24 mouse cellular contexts compared by ENCODE assay signal in genomic region chr13:50966826-50967225, GRCm38 (mm10).
DNase-seq lines count a peak whose midpoint lies in the region.
"Had no signal": no experiment of that assay in that cellular context is flagged by ENCODE, and none has a peak within 500 bp of the region (broad histone marks: within the 10 kb centered on the region; RNA-seq: fewer than 3 reads in every experiment).

No protein-coding gene starts in this region.

- WGBS in embryonic facial prominence, embryonic 10.5 days: 89% methylated on average over 2 of the region's 2 CpGs

- peak; percentile 43 for DNase-seq in heart, adult 11 months
- DNase-seq in heart, postnatal 4 days: no peak
- peak; percentile 87 for DNase-seq in R1 (ENCODE audit: low read depth, low spot score)
- DNase-seq in embryonic facial prominence, embryonic 10.5 days (ENCODE audit: low spot score): no peak
- no peak for DNase-seq in cerebellum, adult 11-12 months
- no peak for DNase-seq in lung, adult 18-20 months
- DNase-seq: adrenal gland, adult 8-10 months; adrenal gland, postnatal 14 days; adrenal gland, postnatal 36 days; B cell, adult 2 months; cerebellum, adult 18-20 months; cerebellum, adult 8-10 months; cerebellum, adult 9-11 months; cerebellum, postnatal 14 days; forebrain, postnatal 0 days had no signal

- H3K4me3 ChIP-seq in embryonic facial prominence, embryonic 10.5 days: no peak overlapping the region
- H3K4me3 ChIP-seq: embryonic facial prominence, embryonic 13.5 days; embryonic facial prominence, embryonic 15.5 days; erythroblast, embryonic 14.5 days; forebrain, embryonic 10.5 days; forebrain, embryonic 12.5 days; forebrain, embryonic 15.5 days had no signal

- no peaks in the 10 kb centered on the region for H3K9me3 ChIP-seq in embryonic facial prominence, embryonic 10.5 days
- H3K9me3 ChIP-seq: embryonic facial prominence, embryonic 13.5 days; embryonic facial prominence, embryonic 15.5 days; forebrain, embryonic 10.5 days; forebrain, embryonic 15.5 days; G1E had no signal

- H3K27me3 ChIP-seq in embryonic facial prominence, embryonic 10.5 days (replicated peaks; ENCODE audit: low read depth, poor library complexity, severe bottlenecking): no peaks in the 10 kb centered on the region
- H3K27me3 ChIP-seq: CH12.LX; embryonic facial prominence, embryonic 13.5 days; embryonic facial prominence, embryonic 15.5 days; forebrain, embryonic 12.5 days; forebrain, embryonic 15.5 days; Patski had no signal

- H3K27ac ChIP-seq in embryonic facial prominence, embryonic 10.5 days (replicated peaks): 0 out of 2 replicates have a peak overlapping the region, but pooled peaks have one; percentile 44
- H3K27ac ChIP-seq: embryonic facial prominence, embryonic 13.5 days; embryonic facial prominence, embryonic 15.5 days; forebrain, embryonic 10.5 days; forebrain, embryonic 12.5 days; forebrain, embryonic 15.5 days had no signal

- H3K4me1 ChIP-seq in embryonic facial prominence, embryonic 10.5 days: peaks cover 19% of the 10 kb centered on the region
- H3K4me1 ChIP-seq: forebrain, embryonic 12.5 days; forebrain, embryonic 15.5 days had no signal

- H3K36me3 ChIP-seq in embryonic facial prominence, embryonic 10.5 days (replicated peaks): no peaks in the 10 kb centered on the region
- H3K36me3 ChIP-seq: embryonic facial prominence, embryonic 13.5 days; embryonic facial prominence, embryonic 15.5 days; forebrain, embryonic 10.5 days; forebrain, embryonic 12.5 days; forebrain, embryonic 15.5 days; G1E had no signal

Comparison
In these comparisons a context has a peak if more than half of its experiments do, and no peak if none do; other contexts are left out.
1. DNase-seq: peak in heart, adult 11 months (single experiment) and R1 (single experiment); none in heart, postnatal 4 days (single experiment), embryonic facial prominence, embryonic 10.5 days (single experiment), cerebellum, adult 11-12 months (single experiment) and lung, adult 18-20 months (0 of 2).